Comparison of ENCODE assay signal across 35 mouse cellular contexts in genomic region chr14:122823791-122824190, GRCm38 (mm10).
"Had no signal": no experiment of that assay in that cellular context is flagged by ENCODE, and none has a peak within 500 bp of the region (broad histone marks: within the 10 kb centered on the region; RNA-seq: fewer than 3 reads in every experiment).

No protein-coding gene starts in this region.

- H3K4me2 ChIP-seq: heart, embryonic 11.5 days; heart, embryonic 12.5 days; heart, embryonic 13.5 days; heart, embryonic 15.5 days; hindbrain, embryonic 12.5 days; hindbrain, embryonic 13.5 days; hindbrain, embryonic 14.5 days; hindbrain, embryonic 15.5 days; intestine, embryonic 15.5 days; kidney, embryonic 15.5 days had no signal

- H3K9ac ChIP-seq: heart, embryonic 12.5 days; heart, embryonic 13.5 days; heart, embryonic 15.5 days; hindbrain, embryonic 12.5 days; hindbrain, embryonic 13.5 days; hindbrain, embryonic 14.5 days; hindbrain, embryonic 15.5 days; intestine, embryonic 15.5 days; kidney, embryonic 15.5 days had no signal

- H3K9me3 ChIP-seq: heart, embryonic 10.5 days; heart, embryonic 13.5 days; heart, embryonic 15.5 days; hindbrain, embryonic 10.5 days; hindbrain, embryonic 12.5 days; hindbrain, embryonic 13.5 days; hindbrain, embryonic 15.5 days; intestine, embryonic 15.5 days; kidney, embryonic 15.5 days had no signal

- H3K4me3 ChIP-seq: heart, adult 2 months; heart, embryonic 10.5 days; heart, embryonic 12.5 days; heart, embryonic 13.5 days; heart, embryonic 15.5 days; hindbrain, embryonic 10.5 days; hindbrain, embryonic 12.5 days; hindbrain, embryonic 13.5 days; hindbrain, embryonic 15.5 days; intestine, embryonic 15.5 days; kidney, embryonic 15.5 days; layer of hippocampus, adult 2 months had no signal

- H3K27me3 ChIP-seq: heart, embryonic 12.5 days; heart, embryonic 13.5 days; heart, embryonic 15.5 days; hindbrain, embryonic 12.5 days; hindbrain, embryonic 13.5 days; hindbrain, embryonic 15.5 days; intestine, embryonic 15.5 days; kidney, embryonic 15.5 days had no signal

- H3K36me3 ChIP-seq: heart, embryonic 10.5 days; heart, embryonic 12.5 days; heart, embryonic 13.5 days; heart, embryonic 15.5 days; hindbrain, embryonic 10.5 days; hindbrain, embryonic 12.5 days; hindbrain, embryonic 13.5 days; hindbrain, embryonic 15.5 days; intestine, embryonic 15.5 days; kidney, embryonic 15.5 days had no signal

- H3K27ac ChIP-seq: heart, adult 2 months; heart, embryonic 10.5 days; heart, embryonic 13.5 days; heart, embryonic 15.5 days; hindbrain, embryonic 10.5 days; hindbrain, embryonic 12.5 days; hindbrain, embryonic 13.5 days; hindbrain, embryonic 14.5 days; hindbrain, embryonic 15.5 days; hindbrain, postnatal 0 days; intestine, embryonic 15.5 days; kidney, embryonic 15.5 days; kidney, postnatal 0 days; layer of hippocampus, adult 2 months had no signal

- ATAC-seq: hindbrain, embryonic 16.5 days; hindbrain, postnatal 0 days; inflammation-experienced regulatory T-cells, adult 6 months; intestine, embryonic 15.5 days; intestine, embryonic 16.5 days; intestine, postnatal 0 days had no signal

- H3K4me1 ChIP-seq: heart, embryonic 10.5 days; heart, embryonic 12.5 days; heart, embryonic 13.5 days; heart, embryonic 15.5 days; hindbrain, embryonic 10.5 days; hindbrain, embryonic 12.5 days; intestine, embryonic 15.5 days; kidney, embryonic 15.5 days had no signal

- DNase-seq: heart, adult 2 months; heart, postnatal 10 days; heart, postnatal 14 days; heart, postnatal 36 days; heart, postnatal 4 days; kidney, adult 11 months; kidney, adult 18-20 months; kidney, adult 2 months; kidney, adult 8-10 months; kidney, adult 9 months; kidney, postnatal 10 days; kidney, postnatal 25 days; kidney, postnatal 36 days; kidney, postnatal 4 days; layer of hippocampus, adult 9-11 months; layer of hippocampus, postnatal 36 days had no signal
